Mouse (Mus musculus): ENCODE results near the gene Rbm5. TPM values are rescaled to one million over a fixed set of nuclear protein-coding genes. Genes with fewer than 3 reads are reported as not detected.

The Rbm5 gene
- polyA plus RNA-seq, 1 experiment from 2014 or later, result 239 TPM

DNA sequence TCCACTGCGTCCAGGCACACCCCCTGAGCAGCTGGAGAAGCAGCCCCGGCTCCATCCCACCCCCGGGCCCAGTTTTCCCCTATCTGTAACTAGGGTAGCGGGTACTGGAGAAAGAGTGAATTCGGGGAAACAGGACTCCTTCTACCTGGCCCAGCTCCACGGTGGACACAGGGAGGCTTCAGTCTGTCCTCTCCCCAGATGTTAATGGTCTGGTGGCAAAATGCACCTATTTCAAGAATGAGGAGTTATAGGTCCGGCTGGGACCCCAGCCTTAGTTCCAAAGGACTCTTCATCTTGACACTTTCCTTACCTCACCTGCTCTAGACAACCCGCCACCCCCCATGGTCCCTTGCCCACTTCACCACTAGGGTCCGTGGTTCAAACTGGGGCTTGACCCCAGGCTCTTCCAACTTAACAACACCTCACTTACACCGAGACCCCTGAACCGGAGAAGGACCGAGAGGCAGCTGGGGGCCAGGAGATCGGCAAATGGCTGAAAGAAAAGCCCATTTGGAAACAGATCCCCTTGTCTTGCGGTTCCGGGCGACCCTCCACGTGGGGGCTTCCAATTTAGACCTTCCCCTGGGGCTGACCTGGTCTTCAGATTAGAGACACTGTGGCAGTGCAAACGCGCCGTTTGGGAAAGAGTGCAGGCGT is 62.2 kb downstream of the Rbm5 start:
- Histone ChIP-seq H3K4me1 (ENCODE audit: control insufficient read depth, insufficient read depth, low read length) (peaks cover 34% of the 10 kb centered on the region), H3K36me3 (ENCODE audit: control insufficient read depth, insufficient read depth, low read length) (peaks cover 3% of the 10 kb centered on the region), H3K9me3 (replicated peaks; ENCODE audit: control insufficient read depth, low read length, poor library complexity, severe bottlenecking) (no peaks in the 10 kb centered on the region), H3K4me3 (ENCODE audit: low read depth, low read length) (peak overlapping the region; percentile 95), H3K27me3 (ENCODE audit: control insufficient read depth, insufficient read depth, low read depth, low read length) (no peaks in the 10 kb centered on the region), H3K9ac (ENCODE audit: low read depth, low read length) (peak overlapping the region; percentile 98), H3K4me2 (ENCODE audit: low read length) (peak overlapping the region; percentile 72), H3K27ac (ENCODE audit: low read length) (peak overlapping the region; percentile 91)
- ATAC-seq, result no peak
- WGBS, result 3% methylated on average over 21 of the region's 21 CpGs

DNA sequence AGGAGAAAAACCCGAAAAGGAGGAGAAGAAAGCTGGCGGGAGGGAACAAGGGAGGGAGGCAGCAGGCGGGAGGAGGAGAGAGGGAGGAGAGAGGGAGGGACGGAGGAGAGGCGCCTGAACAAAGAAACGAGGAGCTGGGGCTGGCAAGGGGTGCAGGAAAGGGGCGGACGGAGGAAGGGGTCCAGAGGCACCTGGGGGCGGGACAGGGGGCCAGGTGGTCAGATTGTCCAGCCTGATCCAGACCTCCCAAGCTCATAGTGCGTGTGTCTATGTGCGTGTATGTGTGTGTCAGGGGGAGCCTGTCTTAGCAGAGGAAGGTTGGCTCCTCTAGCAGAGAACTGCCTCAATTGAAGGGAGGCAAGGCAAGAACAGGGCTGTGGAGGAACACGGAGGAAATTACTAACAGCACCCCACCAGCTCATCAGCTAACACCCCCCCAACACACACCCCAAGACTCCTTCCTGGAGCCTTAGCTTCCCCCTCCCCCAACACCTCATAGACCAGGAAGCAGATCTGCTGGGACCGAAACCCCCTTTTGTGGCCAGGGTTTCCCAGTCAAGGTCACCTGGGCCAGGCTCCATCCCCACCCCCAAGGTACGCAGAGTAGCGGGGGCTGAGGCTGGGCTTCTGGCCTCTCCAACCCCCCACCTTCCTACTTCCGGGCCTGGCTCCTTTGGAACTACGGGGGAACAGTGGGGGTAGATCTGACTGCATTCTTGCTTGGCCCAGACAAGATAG is 62.9 kb downstream of the Rbm5 start:
- ATAC-seq, result peak; percentile 13; the same call in 1 of the 2 replicates
- peak overlapping the region; percentile 91 for H3K27ac ChIP-seq (ENCODE audit: low read length)
- under 1% methylated on average over 17 of the region's 17 CpGs for WGBS
- H3K36me3 ChIP-seq (ENCODE audit: control insufficient read depth, insufficient read depth, low read length), result peaks cover 3% of the 10 kb centered on the region
- peak overlapping the region; percentile 72 for H3K4me2 ChIP-seq (ENCODE audit: low read length)
- no peaks in the 10 kb centered on the region for H3K27me3 ChIP-seq (ENCODE audit: control insufficient read depth, insufficient read depth, low read depth, low read length)
- peak overlapping the region; percentile 98 for H3K9ac ChIP-seq (ENCODE audit: low read depth, low read length)
- no peaks in the 10 kb centered on the region for H3K9me3 ChIP-seq (replicated peaks; ENCODE audit: control insufficient read depth, low read length, poor library complexity, severe bottlenecking)
- peaks cover 34% of the 10 kb centered on the region for H3K4me1 ChIP-seq (ENCODE audit: control insufficient read depth, insufficient read depth, low read length)
- peak overlapping the region; percentile 95 for H3K4me3 ChIP-seq (ENCODE audit: low read depth, low read length)

DNA sequence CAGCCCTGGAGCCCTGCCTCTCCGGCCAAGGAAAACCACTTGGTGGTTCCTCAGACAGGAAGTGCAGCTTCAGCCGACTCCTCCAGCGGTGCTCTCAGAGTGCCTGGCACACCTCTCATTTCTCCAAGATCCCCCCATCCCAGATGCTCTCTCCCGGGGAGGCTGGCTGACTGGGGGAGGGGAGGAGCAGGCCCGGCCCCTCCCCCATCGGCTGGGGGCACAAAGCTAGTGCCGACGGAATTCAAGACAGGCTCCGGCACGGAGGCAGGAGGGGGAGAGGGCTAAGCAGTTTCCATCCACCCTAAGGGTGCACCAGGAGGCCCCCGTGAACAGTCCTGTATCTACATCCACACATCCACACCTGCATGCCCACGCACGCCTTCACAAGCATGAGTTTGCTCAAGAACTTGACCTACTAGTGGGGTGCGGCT is 64.0 kb downstream of the Rbm5 start:
- ATAC-seq, result no peak
- Histone ChIP-seq H3K36me3 (ENCODE audit: control insufficient read depth, insufficient read depth, low read length) (peaks cover 3% of the 10 kb centered on the region), H3K4me1 (ENCODE audit: control insufficient read depth, insufficient read depth, low read length) (peaks cover 42% of the 10 kb centered on the region)

DNA sequence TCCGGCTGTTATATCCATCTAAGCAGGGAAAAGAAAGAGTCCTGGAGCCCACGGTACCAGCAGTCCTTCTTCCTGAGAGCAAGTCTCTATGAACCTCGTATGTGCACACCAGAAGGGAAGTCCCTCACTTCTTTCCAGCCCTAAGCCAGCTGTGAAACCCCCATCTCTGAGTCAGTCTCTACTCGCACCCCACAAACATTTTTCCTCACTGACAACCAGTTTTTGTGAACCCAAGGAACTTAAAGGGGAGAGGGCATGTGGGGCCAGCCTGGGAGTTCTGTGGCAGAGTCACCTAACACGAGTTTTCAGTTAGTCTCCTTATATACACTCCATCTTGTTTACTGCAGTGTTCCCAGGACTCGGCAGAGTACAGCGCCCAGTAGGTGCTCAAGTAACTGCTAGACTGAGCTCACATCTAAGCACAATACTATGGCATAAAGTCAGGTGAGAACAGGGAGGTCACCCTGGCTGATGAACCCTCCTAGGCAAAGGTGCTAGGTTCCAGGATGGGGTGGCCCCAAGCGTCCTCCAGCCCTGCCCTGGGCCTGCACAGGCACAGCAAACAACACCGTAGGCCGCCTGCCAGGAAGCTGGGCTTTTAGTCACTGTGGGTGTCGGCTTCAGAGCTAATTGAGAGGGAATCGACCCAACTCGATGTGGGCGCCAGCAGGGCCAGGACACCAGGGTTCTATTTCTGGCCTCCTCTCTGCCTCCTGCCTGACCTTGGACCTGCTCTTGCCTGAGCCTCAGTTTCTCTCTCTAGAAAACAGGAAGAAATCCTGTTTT is 67.3 kb downstream of the Rbm5 start:
- Histone ChIP-seq H3K4me1 (ENCODE audit: control insufficient read depth, insufficient read depth, low read length) (peaks cover 65% of the 10 kb centered on the region), H3K27ac (ENCODE audit: low read length) (no peak overlapping the region)
- no peak for ATAC-seq

More for the DNA sequence above, 64.0 kb downstream of the Rbm5 start:
- Histone ChIP-seq H3K27me3 (ENCODE audit: control insufficient read depth, insufficient read depth, low read depth, low read length) (no peaks in the 10 kb centered on the region), H3K4me2 (ENCODE audit: low read length) (peak overlapping the region; percentile 72), H3K4me3 (ENCODE audit: low read depth, low read length) (peak overlapping the region; percentile 95), H3K27ac (ENCODE audit: low read length) (peak overlapping the region; percentile 91), H3K9ac (ENCODE audit: low read depth, low read length) (peak overlapping the region; percentile 98), H3K9me3 (replicated peaks; ENCODE audit: control insufficient read depth, low read length, poor library complexity, severe bottlenecking) (no peaks in the 10 kb centered on the region)
- 1% methylated on average over 14 of the region's 14 CpGs for WGBS

DNA sequence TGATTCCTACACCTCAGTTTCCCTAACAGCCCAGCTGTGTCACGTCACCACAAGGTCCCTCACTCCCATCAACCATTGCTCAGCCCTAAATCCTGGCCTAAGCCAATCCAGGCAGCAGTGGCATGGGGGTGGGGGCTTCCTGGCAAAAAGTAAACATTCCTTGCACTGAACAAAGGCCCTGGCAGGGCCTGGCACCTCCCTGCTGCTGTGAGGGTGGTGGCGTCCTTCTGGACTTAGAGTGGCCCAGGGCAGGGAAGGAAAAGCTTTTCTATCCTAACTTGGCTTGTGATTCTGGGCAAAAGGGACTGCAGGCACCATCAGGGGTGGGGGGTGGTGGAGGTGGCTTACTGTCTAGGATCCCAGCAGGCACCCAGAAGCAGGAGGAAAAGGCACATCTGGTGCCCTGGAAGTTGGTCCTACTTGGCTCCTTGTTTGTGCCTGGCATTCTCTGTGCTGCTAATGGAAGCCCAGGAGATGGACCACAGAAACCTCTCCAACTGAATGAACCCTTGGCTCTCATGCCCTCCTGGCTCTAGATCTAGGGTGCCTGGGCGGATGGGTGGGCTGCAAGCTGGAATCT is 68.1 kb downstream of the Rbm5 start:
- H3K4me1 ChIP-seq (ENCODE audit: control insufficient read depth, insufficient read depth, low read length), result peaks cover 69% of the 10 kb centered on the region
- no peaks in the 10 kb centered on the region for H3K9me3 ChIP-seq (replicated peaks; ENCODE audit: control insufficient read depth, low read length, poor library complexity, severe bottlenecking)
- WGBS, result 68% methylated on average over 3 of the region's 3 CpGs

More for the DNA sequence above, 67.3 kb downstream of the Rbm5 start:
- no peaks in the 10 kb centered on the region for H3K9me3 ChIP-seq (replicated peaks; ENCODE audit: control insufficient read depth, low read length, poor library complexity, severe bottlenecking)
- 69% methylated on average over 14 of the region's 14 CpGs for WGBS
- H3K36me3 ChIP-seq (ENCODE audit: control insufficient read depth, insufficient read depth, low read length), result peaks cover 5% of the 10 kb centered on the region
- H3K4me2 ChIP-seq (ENCODE audit: low read length), result no peak overlapping the region
- no peaks in the 10 kb centered on the region for H3K27me3 ChIP-seq (ENCODE audit: control insufficient read depth, insufficient read depth, low read depth, low read length)
- H3K9ac ChIP-seq (ENCODE audit: low read depth, low read length), result no peak overlapping the region
- no peak overlapping the region for H3K4me3 ChIP-seq (ENCODE audit: low read depth, low read length)

DNA sequence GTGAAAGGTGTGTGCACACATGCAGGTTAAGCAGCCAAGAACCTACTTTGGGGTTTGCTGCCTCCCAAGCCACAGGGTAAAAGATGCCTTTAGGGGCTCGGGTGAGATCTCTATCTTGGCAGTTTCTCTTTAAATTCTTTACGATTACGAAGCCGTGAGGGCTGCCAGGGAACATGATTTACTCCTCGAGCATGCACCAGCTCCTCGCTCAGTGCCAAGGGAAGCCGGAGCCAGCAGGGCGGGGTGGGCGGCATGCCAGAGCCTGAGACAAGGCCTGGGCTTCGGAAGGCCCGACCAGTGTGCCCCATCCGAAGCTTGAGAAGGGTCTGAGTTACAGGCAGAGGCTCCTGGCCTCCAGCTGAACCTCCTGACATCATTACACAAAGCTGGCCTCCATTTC is 69.2 kb downstream of the Rbm5 start:
- Histone ChIP-seq H3K4me2 (ENCODE audit: low read length) (no peak overlapping the region), H3K9ac (ENCODE audit: low read depth, low read length) (no peak overlapping the region), H3K4me3 (ENCODE audit: low read depth, low read length) (no peak overlapping the region), H3K36me3 (ENCODE audit: control insufficient read depth, insufficient read depth, low read length) (peaks cover 5% of the 10 kb centered on the region), H3K4me1 (ENCODE audit: control insufficient read depth, insufficient read depth, low read length) (peaks cover 65% of the 10 kb centered on the region), H3K27ac (ENCODE audit: low read length) (peak overlapping the region; percentile 58), H3K9me3 (replicated peaks; ENCODE audit: control insufficient read depth, low read length, poor library complexity, severe bottlenecking) (no peaks in the 10 kb centered on the region), H3K27me3 (ENCODE audit: control insufficient read depth, insufficient read depth, low read depth, low read length) (no peaks in the 10 kb centered on the region)
- no peak for ATAC-seq
- WGBS, result 64% methylated on average over 12 of the region's 12 CpGs

More for the DNA sequence above, 68.1 kb downstream of the Rbm5 start:
- Histone ChIP-seq H3K9ac (ENCODE audit: low read depth, low read length) (no peak overlapping the region), H3K4me3 (ENCODE audit: low read depth, low read length) (no peak overlapping the region), H3K36me3 (ENCODE audit: control insufficient read depth, insufficient read depth, low read length) (peaks cover 5% of the 10 kb centered on the region), H3K27ac (ENCODE audit: low read length) (0 out of 2 replicates have a peak overlapping the region, but pooled peaks have one; percentile 8), H3K27me3 (ENCODE audit: control insufficient read depth, insufficient read depth, low read depth, low read length) (no peaks in the 10 kb centered on the region), H3K4me2 (ENCODE audit: low read length) (no peak overlapping the region)
- ATAC-seq, result no peak

DNA sequence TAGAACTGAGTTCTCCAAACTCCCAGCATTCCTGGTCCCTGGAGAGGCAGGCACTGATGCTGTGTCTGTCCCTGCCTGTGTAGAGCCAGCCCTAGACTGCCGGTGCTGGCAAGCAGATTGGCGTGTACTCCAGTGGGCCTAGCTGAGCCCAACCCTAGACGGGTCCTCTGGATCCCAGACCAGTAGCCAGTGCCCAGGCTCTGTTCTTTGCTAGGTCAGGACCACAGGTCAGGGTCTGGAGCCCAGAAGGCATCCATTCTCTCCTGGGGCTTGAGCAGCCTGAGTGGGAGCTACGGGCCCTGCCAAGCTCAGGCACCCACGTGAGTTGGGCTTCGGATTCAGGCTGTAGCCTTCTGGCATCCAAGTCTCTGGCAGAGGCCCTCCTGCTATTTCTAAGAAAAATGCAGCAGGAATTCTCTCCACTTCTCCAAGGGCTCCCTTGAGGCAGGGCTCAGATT is 70.7 kb downstream of the Rbm5 start:
- Histone ChIP-seq H3K36me3 (ENCODE audit: control insufficient read depth, insufficient read depth, low read length) (peaks cover 5% of the 10 kb centered on the region), H3K27me3 (ENCODE audit: control insufficient read depth, insufficient read depth, low read depth, low read length) (no peaks in the 10 kb centered on the region), H3K9ac (ENCODE audit: low read depth, low read length) (no peak overlapping the region), H3K4me2 (ENCODE audit: low read length) (peak overlapping the region; percentile 7; the same call in 1 of the 2 replicates), H3K4me3 (ENCODE audit: low read depth, low read length) (no peak overlapping the region), H3K4me1 (ENCODE audit: control insufficient read depth, insufficient read depth, low read length) (peaks cover 54% of the 10 kb centered on the region), H3K9me3 (replicated peaks; ENCODE audit: control insufficient read depth, low read length, poor library complexity, severe bottlenecking) (no peaks in the 10 kb centered on the region), H3K27ac (ENCODE audit: low read length) (peak overlapping the region; percentile 36; the same call in 1 of the 2 replicates)
- WGBS, result 25% methylated on average over 6 of the region's 6 CpGs
- ATAC-seq, result peak; percentile 26; the same call in 1 of the 2 replicates

DNA sequence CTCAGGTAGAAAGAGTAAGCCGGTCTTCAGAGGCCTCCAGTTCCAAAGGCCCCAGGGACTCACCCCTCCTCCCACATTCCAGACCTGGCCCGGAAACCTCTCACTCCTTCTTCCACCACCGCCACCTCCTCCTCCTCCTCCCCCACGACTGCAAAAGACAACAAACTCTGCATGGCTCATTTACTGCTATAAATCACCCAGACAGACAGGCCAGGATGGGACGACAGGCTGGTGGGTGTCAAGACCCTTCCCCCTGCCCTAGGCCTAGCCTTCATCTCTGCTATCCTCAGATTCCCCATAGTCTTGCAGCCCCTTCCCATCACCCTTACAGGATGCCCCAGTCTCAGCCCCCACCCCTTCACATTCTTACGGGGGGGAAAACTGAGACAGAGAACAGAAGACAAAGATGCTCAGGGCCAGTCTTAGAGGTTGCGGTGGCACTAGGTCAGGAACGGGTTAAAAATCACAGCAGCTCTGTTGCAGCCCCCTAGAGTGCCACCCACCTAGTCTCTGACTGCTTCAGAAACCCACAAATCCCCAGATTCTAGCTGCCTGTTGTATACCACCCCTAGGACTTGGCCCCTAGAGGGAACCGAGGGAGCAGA is 71.3 kb downstream of the Rbm5 start:
- 0 out of 2 replicates have a peak, but pooled peaks cover 2% of the 10 kb centered on the region for H3K36me3 ChIP-seq (ENCODE audit: control insufficient read depth, insufficient read depth, low read length)
- H3K27me3 ChIP-seq (ENCODE audit: control insufficient read depth, insufficient read depth, low read depth, low read length), result no peaks in the 10 kb centered on the region
- H3K9ac ChIP-seq (ENCODE audit: low read depth, low read length), result no peak overlapping the region
- peaks cover 53% of the 10 kb centered on the region for H3K4me1 ChIP-seq (ENCODE audit: control insufficient read depth, insufficient read depth, low read length)
- H3K9me3 ChIP-seq (replicated peaks; ENCODE audit: control insufficient read depth, low read length, poor library complexity, severe bottlenecking), result no peaks in the 10 kb centered on the region
- H3K4me3 ChIP-seq (ENCODE audit: low read depth, low read length), result no peak overlapping the region
- ATAC-seq, result no peak
- WGBS, result 9% methylated on average over 9 of the region's 9 CpGs
- peak overlapping the region; percentile 7; the same call in 1 of the 2 replicates for H3K4me2 ChIP-seq (ENCODE audit: low read length)
- peak overlapping the region; percentile 36; the same call in 1 of the 2 replicates for H3K27ac ChIP-seq (ENCODE audit: low read length)

All from midbrain, embryonic 16.5 days (tissue).